Mouse (Mus musculus): ENCODE measurements at regions not wholly inside any gene's neighbourhood (a gene's known extent, or its start where the extent isn't known, plus 50 kb on each side); places are given as distances from the start of the nearest gene placed in this dataset.
"Not testable (repeated sequence)": the region's sequence is repeated elsewhere in the genome, so short reads cannot be mapped to it uniquely, and the experiment has no call there.

DNA sequence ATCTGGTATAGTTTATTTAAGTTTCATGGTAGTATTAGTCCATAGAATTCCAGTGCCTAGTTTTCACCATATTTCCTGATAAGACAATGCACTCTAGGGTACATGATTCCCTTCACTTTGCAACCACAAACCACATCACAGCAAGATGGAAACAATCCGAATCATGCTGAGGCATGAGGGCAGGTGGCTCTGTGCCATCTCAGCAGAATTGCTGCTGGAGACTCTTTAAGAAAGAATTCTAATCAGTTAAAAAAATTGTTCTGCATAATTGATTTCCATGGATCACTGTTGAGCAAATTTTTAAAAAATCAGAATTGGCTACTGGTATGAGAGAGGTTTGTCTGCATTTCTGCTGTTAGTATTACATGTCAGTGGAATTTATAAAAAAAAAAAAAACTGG lies 1451.1 kb upstream of the Pcdh20 start:
- DNase-seq = no peak

DNA sequence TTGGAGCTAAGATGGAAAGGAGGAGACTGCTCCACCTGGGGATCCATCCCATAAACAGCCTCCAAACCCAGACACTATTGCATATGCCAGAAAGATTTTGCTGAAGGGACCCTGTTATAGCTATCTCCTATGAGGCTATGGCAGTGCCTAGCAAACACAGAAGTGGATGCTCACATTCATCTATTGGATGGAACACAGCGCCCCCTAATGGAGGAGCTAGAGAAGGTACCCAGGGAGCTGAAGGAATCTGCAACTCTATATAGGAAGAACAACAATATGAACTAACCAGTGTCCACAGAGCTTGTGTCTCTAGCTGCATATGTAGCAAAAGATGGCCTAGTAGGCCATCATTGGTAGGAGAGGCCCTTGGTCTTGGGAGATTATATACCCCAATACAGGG lies 1449.4 kb upstream of the Pcdh20 start:
- not testable (repeated sequence) for DNase-seq

DNA sequence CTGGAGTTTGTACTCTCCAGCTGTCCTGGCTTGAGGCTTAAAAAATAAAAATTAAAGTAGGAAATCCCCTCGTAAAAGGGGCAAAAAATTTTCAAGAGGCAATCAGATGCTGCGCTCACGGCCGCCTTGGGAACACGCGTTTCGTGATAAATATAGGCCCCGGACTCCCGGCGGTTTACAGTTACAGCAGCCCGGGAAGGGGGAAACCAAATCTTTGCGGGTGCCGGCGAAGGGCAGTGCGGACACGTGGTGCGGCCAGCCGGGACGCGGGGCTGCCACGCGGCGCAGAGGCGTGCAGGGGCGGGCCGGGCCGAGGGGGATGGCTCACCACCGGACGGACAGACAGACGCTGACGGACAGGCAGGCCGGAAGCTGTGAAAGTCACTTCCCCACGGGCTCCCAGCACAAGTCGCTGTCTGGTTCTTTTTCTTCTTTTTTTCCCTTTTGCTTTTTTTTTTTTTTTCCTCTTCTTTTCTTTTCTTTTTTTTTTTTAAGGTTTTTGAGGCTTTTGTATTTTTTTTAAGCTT lies 1427.6 kb upstream of the Pcdh20 start:
- peak; percentile 86 for DNase-seq

DNA sequence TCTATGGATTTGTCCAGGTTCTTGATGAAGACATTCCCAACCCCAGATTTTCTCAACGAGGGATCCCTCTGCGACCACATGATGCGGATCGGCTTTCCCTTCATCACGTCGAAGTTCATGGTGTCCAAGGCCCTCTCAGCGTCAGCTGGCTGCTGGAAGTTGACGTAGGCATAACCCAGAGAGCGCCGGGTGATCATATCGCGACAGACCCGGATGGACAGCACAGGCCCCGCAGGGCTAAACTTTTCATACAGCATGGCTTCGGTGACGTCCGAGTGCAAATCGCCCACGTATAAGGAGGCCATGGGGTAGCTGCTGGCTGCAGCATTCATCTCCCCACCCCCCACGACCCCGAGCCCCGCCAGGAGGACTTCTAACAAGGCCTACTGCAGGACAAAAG lies 1426.9 kb upstream of the Pcdh20 start:
- DNase-seq = not testable (repeated sequence)

DNA sequence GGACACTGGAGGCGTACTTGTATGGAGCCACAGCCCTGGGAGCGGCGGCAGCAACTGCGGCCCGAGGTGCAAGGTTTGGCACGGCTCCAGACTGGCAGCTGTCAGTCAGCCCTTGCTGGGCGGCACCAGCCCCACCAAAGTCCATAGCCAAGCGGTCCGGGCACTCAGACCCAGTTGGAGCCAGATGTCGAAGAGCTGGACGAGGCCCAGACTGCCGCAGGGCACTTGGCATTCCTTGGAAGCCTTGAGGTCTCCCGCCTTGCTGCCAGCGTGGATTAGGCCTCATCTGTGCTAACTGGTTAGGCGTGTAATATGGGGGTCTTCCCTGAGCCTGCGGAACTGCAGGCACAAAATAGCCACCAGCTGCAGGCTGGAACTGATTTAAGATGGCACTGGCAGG lies 1425.7 kb upstream of the Pcdh20 start:
- DNase-seq = peak; percentile 52
